Mouse (Mus musculus): ENCODE results near the gene Akr1a1. TPM values are rescaled to one million over a fixed set of nuclear protein-coding genes. Genes with fewer than 3 reads are reported as not detected.
"Not testable (repeated sequence)": the region's sequence is repeated elsewhere in the genome, so short reads cannot be mapped to it uniquely, and the experiment has no call there.

The Akr1a1 gene
- polyA plus RNA-seq (2016; fragmentation: Nextera tagmentation; extraction: Ambion mirVana) = 566 and 569 TPM in 2 replicates

DNA sequence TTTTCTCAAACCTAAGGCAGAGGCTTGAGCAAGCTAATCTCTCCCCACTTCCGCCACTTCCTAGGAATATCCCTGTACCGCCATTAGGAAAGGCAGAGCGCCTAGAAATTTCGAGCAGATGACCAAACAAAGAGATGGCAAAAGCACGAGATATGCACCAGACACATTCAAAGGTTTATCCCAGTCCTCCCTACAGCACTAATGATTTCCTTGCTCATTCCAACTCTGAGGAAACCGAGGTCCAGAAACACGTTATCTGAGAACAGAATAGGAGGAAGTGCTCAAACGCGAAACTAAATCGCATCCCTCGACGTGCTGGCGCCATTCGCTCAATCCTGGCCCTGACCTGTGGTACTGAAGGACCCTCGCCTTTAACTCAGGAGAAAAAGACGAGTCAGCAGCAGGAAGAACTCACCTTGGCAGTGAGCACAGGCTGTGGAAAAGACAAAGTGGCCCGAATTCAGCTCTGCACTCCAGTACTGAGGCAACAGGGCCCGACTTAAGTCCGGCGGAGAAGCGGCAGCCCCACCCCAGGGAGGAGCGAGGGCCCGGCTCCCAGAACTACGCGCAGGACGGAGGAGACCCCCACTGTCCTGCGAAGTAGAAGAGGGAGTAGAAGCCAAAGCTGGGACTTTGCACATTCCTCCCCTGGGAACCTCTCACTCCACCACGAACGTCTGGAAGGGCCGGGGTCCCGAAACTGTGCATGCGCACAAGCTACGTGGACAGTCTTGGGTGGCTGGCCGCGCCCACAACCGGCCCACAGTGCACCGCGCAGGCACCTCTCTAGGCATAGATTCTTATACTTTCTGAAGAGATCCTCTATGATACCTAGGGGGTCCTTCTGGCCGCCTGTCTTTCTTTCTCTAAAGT lies at the start of gene Akr1a1:
TSS of gene Akr1a1 (minus strand) at position 757 of the 873 bp plus-strand sequence.
- H3K4me3 ChIP-seq = peak within 1 kb of the TSS; percentile 88
- under 1% methylated on average over 39 of the region's 39 CpGs for WGBS

DNA sequence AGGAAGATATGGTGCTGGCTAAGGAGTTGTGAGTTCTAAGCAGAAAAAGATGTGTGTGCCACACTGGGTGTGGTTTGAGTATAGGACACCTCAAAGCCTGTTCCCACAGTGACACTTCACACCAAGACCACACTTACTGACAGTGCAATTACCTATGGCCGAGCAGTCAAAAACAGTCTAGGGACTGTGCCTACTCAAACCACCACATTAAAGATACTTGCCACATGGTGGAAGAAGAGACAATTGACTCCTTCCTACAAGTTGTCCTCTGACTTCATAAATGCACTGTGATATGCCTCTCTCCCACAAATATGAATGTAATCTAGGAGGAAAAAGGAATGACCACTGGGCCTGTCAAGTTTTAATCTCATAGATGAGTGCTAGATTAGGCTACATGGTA lies 49.5 kb upstream of the Akr1a1 start:
- peaks cover 38% of the 10 kb centered on the region for H3K36me3 ChIP-seq
- no peak overlapping the region for H3K9ac ChIP-seq
- H3K27ac ChIP-seq = no peak overlapping the region
- H3K4me1 ChIP-seq = no peaks in the 10 kb centered on the region
- ATAC-seq (ENCODE audit: low FRiP score) = no peak
- no peaks in the 10 kb centered on the region for H3K9me3 ChIP-seq (replicated peaks)
- 82% methylated on average over 1 of the region's 1 CpGs for WGBS
- no peaks in the 10 kb centered on the region for H3K27me3 ChIP-seq
- no peak overlapping the region for H3K4me3 ChIP-seq
- no peak overlapping the region for H3K4me2 ChIP-seq (replicated peaks)

More for the DNA sequence above, at the start of gene Akr1a1:
- Histone ChIP-seq H3K27me3 (no peaks in the 10 kb centered on the region), H3K9ac (peak within 1 kb of the TSS; percentile 85), H3K4me2 (replicated peaks) (peak within 1 kb of the TSS; percentile 84), H3K9me3 (replicated peaks) (no peaks in the 10 kb centered on the region), H3K4me1 (peaks cover 33% of the 10 kb centered on the region), H3K36me3 (peaks cover 15% of the 10 kb centered on the region; the same call in 1 of the 2 replicates), H3K27ac (peak within 1 kb of the TSS; percentile 86)
- ATAC-seq (ENCODE audit: low FRiP score) = peak; percentile 99

DNA sequence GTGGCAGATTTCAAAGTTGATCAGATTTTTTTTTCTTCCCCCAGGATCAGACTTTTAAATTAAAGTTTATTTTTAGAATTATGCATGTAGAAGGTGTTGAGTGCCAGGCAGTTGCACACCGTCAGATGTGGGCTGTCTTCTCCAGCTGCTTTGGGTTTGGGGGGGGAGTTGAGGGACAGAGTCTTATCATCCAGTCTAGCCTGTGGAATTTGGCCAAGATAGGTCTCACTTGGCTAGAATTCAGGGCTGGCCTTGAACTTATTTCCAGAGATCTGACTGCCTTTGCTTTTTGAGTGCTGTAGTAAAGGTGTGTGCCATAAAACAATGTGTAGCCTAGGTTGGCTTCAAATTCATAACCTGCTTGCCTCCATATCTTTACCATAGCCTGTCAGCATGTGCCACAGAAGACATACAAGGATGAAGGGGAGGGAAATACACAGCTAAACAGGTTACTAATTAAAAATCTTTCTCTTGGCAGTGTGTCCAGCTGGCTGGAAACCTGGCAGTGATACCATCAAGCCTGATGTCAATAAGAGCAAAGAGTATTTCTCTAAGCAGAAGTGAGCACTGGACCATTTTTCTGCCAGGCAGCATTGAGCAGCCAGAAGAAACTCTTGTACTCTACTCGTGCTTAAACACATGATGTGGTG lies 47.3 kb upstream of the Akr1a1 start:
- H3K27ac ChIP-seq = no peak overlapping the region
- no peak for ATAC-seq (ENCODE audit: low FRiP score)
- no peaks in the 10 kb centered on the region for H3K4me1 ChIP-seq
- no peaks in the 10 kb centered on the region for H3K9me3 ChIP-seq (replicated peaks)
- H3K4me3 ChIP-seq = no peak overlapping the region
- no peak overlapping the region for H3K4me2 ChIP-seq (replicated peaks)
- peaks cover 48% of the 10 kb centered on the region for H3K36me3 ChIP-seq
- 89% methylated on average over 2 of the region's 2 CpGs for WGBS
- no peaks in the 10 kb centered on the region for H3K27me3 ChIP-seq
- no peak overlapping the region for H3K9ac ChIP-seq

DNA sequence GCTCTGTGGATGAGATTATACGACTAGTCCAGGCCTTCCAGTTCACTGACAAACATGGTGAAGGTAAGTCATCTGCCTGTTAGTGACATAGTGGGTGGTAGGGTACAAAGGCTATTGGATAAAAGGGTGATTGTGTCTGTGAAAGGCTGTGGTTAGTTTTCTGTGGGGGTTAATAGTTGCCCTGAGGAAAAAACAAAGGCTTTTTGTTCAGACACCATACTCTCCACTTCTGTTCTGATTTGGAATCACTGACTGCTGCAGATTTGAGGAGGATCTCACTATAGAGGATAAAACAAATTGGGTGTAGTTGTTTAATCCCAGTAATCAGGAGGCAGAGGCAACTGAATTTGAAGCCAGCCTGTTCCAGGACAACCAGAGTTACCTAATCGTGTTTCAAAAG lies 42.3 kb upstream of the Akr1a1 start:
- no peak for ATAC-seq (ENCODE audit: low FRiP score)
- no peaks in the 10 kb centered on the region for H3K4me1 ChIP-seq
- no peak overlapping the region for H3K27ac ChIP-seq
- no peak overlapping the region for H3K4me3 ChIP-seq
- no peak overlapping the region for H3K4me2 ChIP-seq (replicated peaks)
- H3K9me3 ChIP-seq (replicated peaks) = no peaks in the 10 kb centered on the region
- H3K36me3 ChIP-seq = peaks cover 42% of the 10 kb centered on the region
- H3K9ac ChIP-seq = no peak overlapping the region
- H3K27me3 ChIP-seq = no peaks in the 10 kb centered on the region
- 76% methylated on average over 2 of the region's 2 CpGs for WGBS

DNA sequence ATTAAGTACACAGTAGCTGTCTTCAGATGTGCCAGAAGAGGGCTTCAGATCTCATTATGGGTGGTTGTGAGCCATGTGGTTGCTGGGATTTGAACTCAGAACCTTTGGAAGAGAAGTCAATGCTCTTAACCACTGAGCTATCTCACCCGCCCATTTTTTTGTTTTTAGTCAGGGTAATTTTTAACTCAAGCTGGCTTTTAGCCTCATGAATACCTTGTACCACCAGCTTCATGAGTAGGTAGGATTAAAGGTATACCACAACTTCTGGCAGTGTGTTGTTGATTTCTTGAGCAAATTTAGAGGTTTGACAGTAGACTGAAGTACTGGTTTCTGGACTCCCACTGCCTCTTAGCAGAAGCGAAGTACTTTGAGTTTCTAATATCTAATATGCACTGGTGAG lies 40.7 kb upstream of the Akr1a1 start:
- Histone ChIP-seq H3K27ac (no peak overlapping the region), H3K9ac (no peak overlapping the region), H3K4me2 (replicated peaks) (no peak overlapping the region), H3K4me3 (no peak overlapping the region), H3K27me3 (no peaks in the 10 kb centered on the region), H3K36me3 (peaks cover 39% of the 10 kb centered on the region), H3K4me1 (peaks cover under 1% of the 10 kb centered on the region; the same call in 1 of the 2 replicates), H3K9me3 (replicated peaks) (no peaks in the 10 kb centered on the region)
- WGBS = 94% methylated on average over 2 of the region's 2 CpGs
- ATAC-seq (ENCODE audit: low FRiP score) = no peak

DNA sequence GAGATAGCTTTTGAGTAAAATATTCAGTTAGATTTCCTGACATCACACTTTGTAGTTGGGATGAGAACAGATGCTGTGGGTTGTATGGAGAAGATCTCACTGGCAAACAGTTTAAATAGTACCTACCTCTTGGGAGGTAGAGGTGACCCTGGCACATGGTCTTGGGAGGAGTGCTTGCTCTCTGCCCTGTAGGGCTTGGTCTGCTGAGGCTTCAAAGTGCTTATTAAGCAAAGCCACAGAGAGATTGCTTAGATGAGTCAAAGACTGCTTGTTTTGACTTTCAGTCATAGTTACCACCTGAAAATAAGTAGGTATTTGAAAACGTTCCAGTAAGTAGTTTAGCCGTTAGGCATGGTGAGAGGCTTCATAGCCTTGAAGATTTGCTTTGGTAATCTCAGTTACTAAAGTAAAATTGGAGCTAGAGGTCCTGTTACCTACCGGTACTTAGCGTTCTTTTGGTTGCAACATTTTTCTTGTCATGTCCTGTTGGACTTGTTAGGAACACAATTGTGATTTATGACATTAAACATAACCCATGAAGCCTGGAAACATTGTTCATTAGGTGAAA lies 37.9 kb upstream of the Akr1a1 start:
- no peaks in the 10 kb centered on the region for H3K27me3 ChIP-seq
- ATAC-seq (ENCODE audit: low FRiP score) = no peak
- no peak overlapping the region for H3K27ac ChIP-seq
- H3K4me3 ChIP-seq = no peak overlapping the region
- H3K9ac ChIP-seq = no peak overlapping the region
- peaks cover 25% of the 10 kb centered on the region for H3K36me3 ChIP-seq
- H3K4me1 ChIP-seq = peaks cover 15% of the 10 kb centered on the region
- H3K4me2 ChIP-seq (replicated peaks) = no peak overlapping the region
- 96% methylated on average over 4 of the region's 4 CpGs for WGBS
- no peaks in the 10 kb centered on the region for H3K9me3 ChIP-seq (replicated peaks)

DNA sequence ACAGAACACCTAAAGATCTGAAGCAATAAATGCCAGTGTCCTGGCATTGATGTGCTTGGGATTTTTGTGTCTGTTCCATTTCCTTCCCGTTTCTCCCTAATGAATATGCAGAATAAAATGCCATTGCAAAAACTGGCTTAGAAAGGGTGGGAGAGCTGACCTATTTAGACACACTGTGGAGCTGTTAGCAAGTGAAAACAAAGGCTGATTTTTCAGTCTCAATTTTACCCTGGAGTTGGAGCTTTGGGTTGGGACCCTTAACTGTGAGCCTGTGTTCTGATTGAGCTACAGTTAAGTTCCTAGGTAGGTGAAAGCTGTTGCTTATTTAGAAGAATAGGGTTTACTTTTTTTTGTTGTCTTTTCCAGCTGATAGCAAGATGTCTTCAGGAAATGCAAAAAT lies 35.6 kb upstream of the Akr1a1 start:
- Histone ChIP-seq H3K9me3 (replicated peaks) (no peaks in the 10 kb centered on the region), H3K4me1 (peaks cover 15% of the 10 kb centered on the region), H3K36me3 (peaks cover 12% of the 10 kb centered on the region), H3K4me2 (replicated peaks) (peak overlapping the region; percentile 70), H3K4me3 (peak overlapping the region; percentile 59), H3K9ac (no peak overlapping the region), H3K27ac (no peak overlapping the region), H3K27me3 (no peaks in the 10 kb centered on the region)
- no peak for ATAC-seq (ENCODE audit: low FRiP score)
- WGBS = 27% methylated on average over 1 of the region's 1 CpGs

DNA sequence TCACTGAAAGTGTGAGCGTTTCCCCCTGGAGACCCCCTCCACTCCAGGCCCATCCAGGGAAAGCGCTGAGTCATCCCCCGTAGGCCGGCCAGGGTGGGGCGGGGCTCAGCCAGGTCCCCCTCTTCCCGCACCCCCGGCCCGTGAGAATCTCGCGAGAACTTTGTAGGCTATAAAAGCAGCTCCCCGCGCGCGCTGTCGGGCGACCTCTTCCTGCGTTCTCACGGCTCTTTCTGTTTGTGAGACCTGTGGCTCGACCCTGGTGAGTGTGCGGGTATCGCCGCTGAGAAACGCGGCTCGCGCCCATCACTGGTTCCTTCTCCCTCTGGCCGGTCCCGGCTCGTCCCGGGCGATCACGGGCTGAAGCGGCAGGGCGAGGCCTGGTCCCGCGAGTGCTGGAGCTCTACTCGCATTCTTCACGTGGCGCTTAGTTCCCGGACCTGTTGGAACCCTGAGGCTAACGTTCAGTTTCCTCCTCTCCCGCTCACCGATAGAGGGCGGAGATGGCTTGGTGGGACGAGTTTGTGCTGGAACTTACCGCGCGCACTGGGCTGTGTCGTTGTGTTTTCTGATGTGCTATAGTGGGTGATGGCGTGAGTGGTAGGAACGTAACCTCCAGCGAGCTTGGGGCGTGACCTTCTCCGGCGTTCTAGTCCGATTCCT lies 34.1 kb upstream of the Akr1a1 start, which contains the start of gene Prdx1:
TSS of gene Prdx1 (plus strand) at position 143 of the 660 bp plus-strand sequence.
- H3K36me3 ChIP-seq = peaks cover 6% of the 10 kb centered on the region; the same call in 1 of the 2 replicates
- peak within 1 kb of the TSS; percentile 89 for H3K27ac ChIP-seq
- peak; percentile 96 for ATAC-seq (ENCODE audit: low FRiP score)
- H3K9ac ChIP-seq = peak within 1 kb of the TSS; percentile 71
- peak within 1 kb of the TSS; percentile 70 for H3K4me2 ChIP-seq (replicated peaks)
- WGBS = under 1% methylated on average over 56 of the region's 56 CpGs
- peak within 1 kb of the TSS; percentile 59 for H3K4me3 ChIP-seq
- H3K9me3 ChIP-seq (replicated peaks) = no peaks in the 10 kb centered on the region
- peaks cover 15% of the 10 kb centered on the region for H3K4me1 ChIP-seq
- no peaks in the 10 kb centered on the region for H3K27me3 ChIP-seq

DNA sequence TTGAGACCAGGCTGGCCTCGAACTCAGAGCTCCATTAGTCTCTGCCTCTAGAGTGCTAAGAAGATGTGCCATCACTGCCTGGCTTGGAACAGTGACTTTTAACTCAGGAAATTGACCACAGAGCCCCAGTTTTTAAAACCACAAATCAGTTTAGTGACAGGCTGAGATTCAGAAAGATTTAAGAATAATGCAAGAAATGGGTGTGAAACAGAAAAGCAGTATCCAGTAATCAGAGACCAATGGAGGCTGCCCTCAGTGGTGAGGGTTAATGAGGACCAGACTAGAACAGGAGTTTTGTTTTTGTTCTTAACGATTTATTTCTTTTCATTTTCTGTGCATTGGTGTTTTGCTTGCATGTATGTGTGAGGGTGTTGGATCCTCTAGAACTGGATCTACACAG lies 33.2 kb upstream of the Akr1a1 start:
- Histone ChIP-seq H3K4me1 (peaks cover 15% of the 10 kb centered on the region), H3K4me2 (replicated peaks) (peak overlapping the region; percentile 70; the same call in 1 of the 2 replicates), H3K9ac (no peak overlapping the region), H3K36me3 (peaks cover 6% of the 10 kb centered on the region; the same call in 1 of the 2 replicates), H3K27ac (peak overlapping the region; percentile 89), H3K9me3 (replicated peaks) (no peaks in the 10 kb centered on the region), H3K4me3 (peak overlapping the region; percentile 59), H3K27me3 (no peaks in the 10 kb centered on the region)
- 73% methylated on average over 2 of the region's 2 CpGs for WGBS
- ATAC-seq (ENCODE audit: low FRiP score) = no peak

DNA sequence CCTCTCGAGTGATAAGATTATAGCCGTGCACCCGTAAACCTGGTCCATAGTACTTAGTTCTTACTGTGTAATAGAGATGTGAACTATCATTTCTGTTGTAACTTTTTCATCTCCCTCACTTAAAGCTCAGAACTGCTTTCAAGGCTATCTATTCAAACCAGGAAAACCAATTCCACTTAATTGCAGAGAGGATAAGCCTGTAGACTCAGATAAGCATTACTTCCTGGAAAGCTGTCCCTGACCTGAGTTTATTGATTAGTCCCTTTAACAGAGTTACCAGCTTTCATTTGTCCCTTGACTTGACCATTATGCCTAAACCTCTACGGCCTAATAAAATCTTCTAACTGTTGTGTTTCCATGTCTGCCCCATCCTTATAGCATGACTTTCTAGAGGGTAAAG lies 32.5 kb upstream of the Akr1a1 start:
- ATAC-seq (ENCODE audit: low FRiP score) = no peak

DNA sequence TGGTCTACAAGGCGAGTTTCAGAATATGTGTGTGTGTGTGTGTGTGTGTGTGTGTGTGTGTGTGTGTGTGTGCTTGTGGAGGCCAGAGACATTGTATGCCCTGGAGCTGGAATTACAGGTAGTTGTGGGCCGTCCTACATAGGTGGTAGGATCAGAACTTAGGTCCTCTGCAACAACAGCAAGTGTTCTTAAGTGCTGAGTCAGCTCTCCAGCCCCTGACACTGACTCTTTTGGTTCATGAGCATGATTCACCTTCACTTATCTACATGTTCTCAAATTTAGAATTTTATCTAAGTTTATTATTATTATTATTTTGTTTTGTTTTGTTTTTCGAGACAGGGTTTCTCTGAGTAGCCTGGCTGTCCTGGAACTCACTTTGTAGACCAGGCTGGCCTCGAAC lies 29.0 kb upstream of the Akr1a1 start:
- not testable (repeated sequence) for H3K9ac ChIP-seq; H3K4me1 ChIP-seq; ATAC-seq (ENCODE audit: low FRiP score); H3K4me3 ChIP-seq; H3K4me2 ChIP-seq (replicated peaks); H3K27ac ChIP-seq; H3K27me3 ChIP-seq; H3K9me3 ChIP-seq (replicated peaks); H3K36me3 ChIP-seq
- 87% methylated on average over 4 of the region's 4 CpGs for WGBS

More for the DNA sequence above, 32.5 kb upstream of the Akr1a1 start:
- WGBS = 95% methylated on average over 4 of the region's 4 CpGs
- Histone ChIP-seq H3K4me2 (replicated peaks) (no peak overlapping the region), H3K9ac (no peak overlapping the region), H3K4me3 (no peak overlapping the region), H3K27ac (no peak overlapping the region), H3K27me3 (no peaks in the 10 kb centered on the region), H3K9me3 (replicated peaks) (no peaks in the 10 kb centered on the region), H3K4me1 (peaks cover 15% of the 10 kb centered on the region), H3K36me3 (peaks cover 4% of the 10 kb centered on the region; the same call in 1 of the 2 replicates)

DNA sequence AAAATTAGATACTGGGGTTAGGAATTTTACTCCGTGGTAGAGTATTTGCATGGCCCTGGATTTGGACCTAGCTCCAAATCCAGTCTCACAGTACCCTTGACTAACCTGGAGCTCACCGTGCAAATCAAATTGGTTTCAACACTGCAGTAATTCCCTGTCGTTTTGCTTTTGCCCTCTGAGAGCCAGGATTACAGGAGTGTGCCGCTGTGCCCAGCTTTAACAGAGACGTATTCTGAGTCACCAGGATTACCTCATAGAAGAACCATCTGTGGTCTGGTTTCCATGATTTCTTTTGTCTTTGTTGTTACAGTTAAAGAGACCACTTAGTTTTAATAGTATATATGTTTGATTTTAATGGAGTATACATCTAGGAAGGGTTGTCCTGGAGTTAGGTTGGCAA lies 27.7 kb upstream of the Akr1a1 start:
- Histone ChIP-seq H3K4me3 (no peak overlapping the region), H3K4me2 (replicated peaks) (no peak overlapping the region), H3K36me3 (no peaks in the 10 kb centered on the region), H3K9ac (no peak overlapping the region), H3K27ac (no peak overlapping the region), H3K9me3 (replicated peaks) (no peaks in the 10 kb centered on the region), H3K4me1 (no peaks in the 10 kb centered on the region), H3K27me3 (no peaks in the 10 kb centered on the region)
- no peak for ATAC-seq (ENCODE audit: low FRiP score)
- 72% methylated on average over 5 of the region's 5 CpGs for WGBS

All from hindbrain, embryonic 12.5 days (tissue).